Mouse (Mus musculus): ENCODE data around the gene Agap3.
A peak's percentile ranks its signal among the peaks of the same experiment; 100 is the strongest.

The Agap3 gene

DNA sequence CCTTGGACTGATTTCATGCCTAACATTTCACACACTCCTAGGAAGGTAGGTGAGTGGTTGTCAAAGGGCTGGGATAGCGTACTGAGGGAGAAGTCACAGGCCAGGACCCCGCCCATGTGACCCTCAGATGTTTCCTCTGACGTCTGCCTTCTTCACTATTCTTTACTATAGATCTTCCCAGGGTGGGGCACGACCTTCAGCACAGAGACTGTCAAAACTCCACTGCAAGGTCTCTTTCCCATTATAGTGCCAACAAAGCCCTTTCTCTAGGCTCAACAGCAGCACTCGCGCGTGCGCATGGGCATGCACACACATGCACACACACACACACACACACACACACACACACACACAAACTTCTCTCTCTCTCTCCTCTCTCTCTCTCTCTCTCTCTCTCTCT is 71.8 kb downstream of the Agap3 start:
- no peak for DNase-seq (ENCODE audit: low read depth)

DNA sequence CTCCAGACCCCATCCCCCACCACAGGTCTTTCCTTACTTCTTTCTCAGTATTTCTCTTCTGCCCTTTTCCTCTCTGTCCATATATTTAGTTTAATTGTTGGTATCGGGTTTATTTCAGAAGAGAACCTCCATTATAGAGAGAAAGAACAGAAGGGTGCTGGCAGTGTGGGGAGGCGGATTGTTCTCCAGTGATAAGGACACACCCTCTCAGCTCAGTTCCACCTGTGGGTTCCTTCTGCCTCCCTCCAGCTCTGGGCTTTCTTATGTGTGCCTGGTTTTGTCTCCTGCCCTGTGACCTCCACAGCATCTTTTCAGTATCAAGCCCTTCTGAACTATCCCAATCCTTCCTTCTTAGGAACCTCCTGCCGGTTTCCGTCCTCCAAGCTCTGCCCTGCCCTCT is 72.5 kb downstream of the Agap3 start:
- no peak for DNase-seq (ENCODE audit: low read depth)

- DNase-seq (ENCODE audit: low read depth): no peak
Measured at GRCm38 (mm10) chr5:24525360-24526189, 73.6 kb downstream of the Agap3 start.

GRCm38 (mm10) chr5:24526190-24526888 is 74.4 kb downstream of the Agap3 start:
- DNase-seq (ENCODE audit: low read depth): no peak

DNA sequence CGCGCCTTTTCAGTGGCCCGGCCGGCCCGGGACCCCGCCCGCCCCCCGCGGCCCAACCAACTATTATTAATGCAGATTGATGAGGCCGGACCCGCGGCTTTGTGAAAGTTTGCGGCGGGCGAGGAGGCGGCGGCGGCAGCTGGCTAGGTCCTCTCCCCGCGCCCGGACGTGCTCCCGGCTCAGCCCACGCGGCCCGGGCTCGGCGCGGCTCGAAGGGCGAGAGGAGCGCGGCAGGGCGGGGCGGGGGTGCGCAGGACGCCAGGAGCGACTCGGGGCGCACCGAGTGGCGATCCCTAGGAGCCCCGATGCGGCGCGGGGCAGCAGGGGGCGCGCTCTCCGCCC is 74.9 kb downstream of the Agap3 start, which contains the start of gene Gbx1:
Gbx1 (minus strand) TSS at position 314 of the 342 bp plus-strand sequence.
- no peak for DNase-seq (ENCODE audit: low read depth)

- no peak for DNase-seq (ENCODE audit: low read depth)
Measured at GRCm38 (mm10) chr5:24527780-24528179, 75.8 kb downstream of the Agap3 start.

- peak; percentile 82 for DNase-seq (ENCODE audit: low read depth)
Measured at GRCm38 (mm10) chr5:24530042-24530689, 78.2 kb downstream of the Agap3 start.

- no peak for DNase-seq (ENCODE audit: low read depth)
Measured at GRCm38 (mm10) chr5:24533391-24533790, 81.4 kb downstream of the Agap3 start.

DNA sequence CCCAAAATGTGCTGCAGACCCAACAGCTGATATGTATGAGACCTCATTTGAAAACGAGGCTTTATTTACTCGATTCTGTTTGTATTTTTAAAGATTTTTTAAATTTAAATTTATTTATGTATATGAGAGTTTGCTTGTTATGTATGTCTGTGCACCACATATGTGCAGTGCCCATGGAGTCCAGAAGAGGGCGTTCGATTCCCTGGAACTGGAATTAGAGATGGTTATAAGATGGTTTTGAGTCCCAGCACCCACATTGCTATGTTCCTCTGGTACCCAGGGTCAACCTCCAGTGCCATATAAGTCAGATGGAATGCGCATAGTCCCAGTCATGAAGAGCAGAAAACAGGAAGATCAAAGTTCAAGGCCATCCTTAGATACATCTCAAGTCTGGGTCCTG is 82.3 kb downstream of the Agap3 start:
- peak; percentile 34 for DNase-seq (ENCODE audit: low read depth)

GRCm38 (mm10) chr5:24535731-24536130 is 83.8 kb downstream of the Agap3 start:
- DNase-seq (ENCODE audit: low read depth): no peak

GRCm38 (mm10) chr5:24536511-24536910 is 84.5 kb downstream of the Agap3 start:
- DNase-seq (ENCODE audit: low read depth): no peak

DNA sequence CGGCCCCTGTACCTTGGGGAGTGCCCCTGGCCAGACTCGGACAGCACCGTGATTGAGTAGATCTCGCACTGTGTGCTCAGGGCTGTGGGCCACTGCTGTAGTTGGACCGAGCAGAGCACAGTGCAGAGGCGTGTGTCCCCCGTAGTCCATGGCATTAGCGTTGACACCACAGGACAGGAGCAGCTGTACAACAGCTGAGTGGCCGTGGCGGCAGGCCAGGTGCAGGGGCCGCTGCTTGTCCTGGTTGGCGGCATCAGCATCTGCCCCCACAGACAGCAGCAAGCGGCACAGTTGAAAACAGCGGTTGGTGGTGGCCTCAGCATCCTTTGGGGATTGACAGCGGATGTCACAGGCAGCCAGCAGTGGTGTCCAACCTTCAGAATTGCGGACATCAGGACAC is 85.6 kb downstream of the Agap3 start:
- DNase-seq (ENCODE audit: low read depth): no peak

DNA sequence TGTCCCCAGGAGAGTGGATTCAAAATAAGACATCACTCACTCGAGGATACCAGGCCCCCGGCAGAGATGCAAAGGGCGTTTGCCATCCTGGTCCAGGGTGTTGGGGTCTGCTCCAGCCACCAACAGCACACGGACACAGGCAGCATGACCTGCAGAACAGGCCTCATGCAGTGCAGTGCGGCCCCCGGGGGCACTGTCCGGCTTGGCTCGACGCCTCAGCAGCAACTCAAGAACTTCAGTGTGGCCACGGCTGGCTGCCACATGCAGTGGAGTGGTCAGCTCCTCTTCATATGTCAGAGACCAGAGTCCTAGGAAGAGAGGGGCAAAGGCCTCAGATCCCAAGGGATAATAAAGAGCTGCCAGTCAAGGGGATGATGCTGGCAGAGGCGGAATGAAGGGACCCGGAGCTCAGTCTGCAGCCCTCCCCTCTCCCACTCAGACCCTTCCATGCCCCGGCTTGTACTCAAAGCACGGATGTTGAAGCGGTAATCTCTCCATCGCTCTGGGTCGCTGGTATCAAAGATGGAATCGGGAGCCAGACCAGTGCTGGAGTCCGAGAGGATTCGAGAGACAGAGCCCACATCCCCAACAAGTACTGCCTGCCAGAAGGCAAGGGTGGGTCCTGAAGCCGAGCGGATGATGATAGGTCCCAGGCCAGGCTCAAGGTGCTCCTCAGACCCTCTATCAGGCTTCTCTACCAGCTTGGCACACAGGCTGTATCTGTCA is 87.8 kb downstream of the Agap3 start:
- DNase-seq (ENCODE audit: low read depth): no peak

DNA sequence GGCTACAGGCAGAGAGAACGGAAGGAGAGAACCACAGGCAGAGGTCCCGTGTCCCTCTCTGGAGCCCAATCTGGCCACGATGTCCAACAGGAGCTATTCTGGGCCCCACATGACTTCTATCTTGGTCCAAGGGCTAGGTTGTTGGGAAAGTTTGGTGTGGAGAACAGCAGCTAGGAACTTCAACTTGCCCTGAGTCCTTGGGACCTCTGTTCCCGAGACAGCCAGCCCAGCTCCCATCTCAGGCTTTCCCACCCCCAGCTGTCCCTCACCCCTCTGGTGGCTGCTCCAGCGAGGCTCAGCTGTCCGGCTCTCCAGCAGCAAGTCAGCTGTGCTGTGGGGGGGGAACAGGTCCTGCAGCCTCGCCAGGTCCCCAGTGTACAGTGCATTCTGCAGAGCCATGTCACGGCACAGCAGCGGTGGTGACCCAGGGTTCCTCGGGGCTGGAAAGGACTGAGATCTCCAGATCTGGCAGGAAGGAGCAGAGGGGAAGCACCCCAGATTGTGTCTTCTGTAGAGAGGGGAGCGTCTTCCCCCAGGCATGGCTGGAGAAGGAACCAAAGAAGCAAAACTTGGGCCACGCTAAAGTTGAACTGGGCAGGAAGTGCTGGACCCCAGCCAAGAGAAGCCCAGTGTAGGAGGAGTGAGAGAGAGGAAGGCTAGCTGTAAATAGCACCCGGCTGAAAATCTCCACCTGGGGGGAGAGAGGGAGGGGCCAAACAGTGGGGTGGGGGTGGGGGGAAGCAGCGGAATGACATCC is 88.6 kb downstream of the Agap3 start, which contains the start of gene Asb10:
Asb10 (minus strand) TSS at position 592 of the 757 bp plus-strand sequence.
- DNase-seq (ENCODE audit: low read depth): peak; percentile 67

DNA sequence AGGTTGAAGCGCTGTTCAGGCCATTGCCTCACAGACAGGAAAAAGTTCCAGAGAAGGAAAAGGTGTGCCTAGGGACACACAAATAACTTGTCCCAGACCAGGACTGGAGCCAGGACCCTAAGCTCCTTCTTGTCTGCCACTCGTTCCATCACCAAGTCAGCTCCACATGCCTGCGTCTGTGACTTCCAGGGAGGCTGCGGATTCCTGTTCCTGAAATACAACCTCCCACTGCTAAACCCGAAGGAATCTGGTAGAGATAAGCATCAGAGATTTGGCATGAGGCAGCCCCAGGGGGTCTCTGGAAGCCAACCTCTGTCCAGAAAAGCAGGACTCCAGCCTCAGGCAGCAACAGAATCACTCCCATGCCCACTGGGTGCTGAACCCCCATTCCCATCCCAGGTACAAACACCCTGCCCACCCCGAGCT is 89.2 kb downstream of the Agap3 start:
- no peak for DNase-seq (ENCODE audit: low read depth)

- DNase-seq (ENCODE audit: low read depth): peak; percentile 48
Measured at GRCm38 (mm10) chr5:24542643-24543042, 90.7 kb downstream of the Agap3 start.

DNA sequence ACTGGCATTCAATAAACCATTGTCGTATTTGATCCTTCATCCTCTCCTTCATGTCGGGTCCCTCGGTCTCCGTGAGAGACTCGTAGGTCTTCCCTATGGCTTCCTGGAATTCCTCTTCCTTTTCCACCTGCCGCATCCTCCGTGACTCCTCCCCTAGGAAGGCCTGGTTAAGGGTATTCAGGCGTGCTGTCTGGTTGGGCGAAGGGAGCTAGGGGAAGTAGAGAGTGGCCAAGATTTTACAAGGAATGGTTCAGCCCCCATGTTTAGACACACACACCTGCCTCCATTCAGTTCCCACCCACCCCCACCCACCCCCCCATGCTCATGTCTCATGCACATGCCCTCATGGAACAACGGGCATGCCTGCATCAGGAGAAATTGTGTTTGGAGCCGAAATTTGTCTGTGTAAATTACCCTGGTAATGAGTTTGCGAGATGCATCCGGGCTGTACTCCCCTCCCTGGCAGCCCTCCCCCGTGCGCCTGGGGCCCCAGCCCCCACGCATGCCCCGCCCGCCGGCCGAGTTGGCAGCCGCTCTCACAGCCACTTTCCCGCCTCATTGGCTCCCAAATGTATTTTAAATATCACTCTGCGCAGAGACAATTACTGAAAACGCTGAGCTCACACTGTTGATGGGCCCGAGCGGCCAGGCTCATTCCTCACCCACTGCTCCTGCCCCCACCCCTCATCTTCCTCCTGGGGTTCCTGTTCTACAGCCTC is 98.8 kb downstream of the Agap3 start:
- DNase-seq (ENCODE audit: low read depth): no peak

- no peak for DNase-seq (ENCODE audit: low read depth)
Measured at GRCm38 (mm10) chr5:24551317-24551688, 99.3 kb downstream of the Agap3 start.

All from 416B (cell line).